Mouse (Mus musculus) gastrocnemius, adult 18-20 months (tissue): ENCODE measurements around the gene H2-T3. TPM values are rescaled to one million over a fixed set of nuclear protein-coding genes. Genes with fewer than 3 reads are reported as not detected.

Experiments used
- total RNA-seq, 2 experiments: library from RNA; stranded (reverse); gene quantifications; 2 replicates each; pipeline ENCODE4 v1.2.3; 2021

H2-T3 gene
- total RNA-seq, 2 experiments from 2014 or later = not detected

Other genes starting within 250 kb of the H2-T3 start
- 10 to 100 TPM; 73.4 to 74.3 TPM for gene Abcf1, start 220.5 kb downstream of the H2-T3 start, total RNA-seq
- gene Gnl1, start 210.4 kb downstream of the H2-T3 start, total RNA-seq = 10 to 100 TPM; 20.2 to 26.0 TPM
- 1 to 10 TPM; 2.1 to 3.2 TPM for gene Prr3, start 210.1 kb downstream of the H2-T3 start, total RNA-seq
- gene H2-T24, start 169.7 kb downstream of the H2-T3 start, total RNA-seq = 1 to 10 TPM in 1 of 2 experiments, under 1 TPM in 1; 0.98 to 1.5 TPM
- gene H2-T23, start 157.4 kb downstream of the H2-T3 start, total RNA-seq = 1 to 10 TPM; 7.0 to 9.4 TPM
- 10 to 100 TPM in 1 of 2 experiments, 1 to 10 TPM in 1; 7.9 to 15.7 TPM for gene H2-T22, start 147.5 kb downstream of the H2-T3 start, total RNA-seq
- gene Gm6034, start 147.3 kb downstream of the H2-T3 start, total RNA-seq = not detected
- 1 to 10 TPM; 1.4 to 3.2 TPM for gene Gm11127, start 131.9 kb downstream of the H2-T3 start, total RNA-seq
- gene Gm19684, start 68.6 kb downstream of the H2-T3 start, total RNA-seq = not detected
- not detected for gene Gm7030, start 60.9 kb downstream of the H2-T3 start, total RNA-seq
- gene Gm8909, start 21.8 kb downstream of the H2-T3 start, total RNA-seq = not detected
- 10 to 100 TPM; 36.5 to 44.5 TPM for gene Rpp21, start 67.8 kb upstream of the H2-T3 start, total RNA-seq
- 1 to 10 TPM; 6.2 to 6.6 TPM for gene Trim39, start 82.0 kb upstream of the H2-T3 start, total RNA-seq
- not detected for gene H2-M10.2, start 96.2 kb upstream of the H2-T3 start, total RNA-seq
- gene H2-M10.1, start 135.9 kb upstream of the H2-T3 start, total RNA-seq = not detected
- gene H2-M10.3, start 178.1 kb upstream of the H2-T3 start, total RNA-seq = not detected